Mouse (Mus musculus): ENCODE measurements at regions not wholly inside any gene's neighbourhood (a gene's known extent, or its start where the extent isn't known, plus 50 kb on each side); places are given as distances from the start of the nearest gene placed in this dataset.

DNA sequence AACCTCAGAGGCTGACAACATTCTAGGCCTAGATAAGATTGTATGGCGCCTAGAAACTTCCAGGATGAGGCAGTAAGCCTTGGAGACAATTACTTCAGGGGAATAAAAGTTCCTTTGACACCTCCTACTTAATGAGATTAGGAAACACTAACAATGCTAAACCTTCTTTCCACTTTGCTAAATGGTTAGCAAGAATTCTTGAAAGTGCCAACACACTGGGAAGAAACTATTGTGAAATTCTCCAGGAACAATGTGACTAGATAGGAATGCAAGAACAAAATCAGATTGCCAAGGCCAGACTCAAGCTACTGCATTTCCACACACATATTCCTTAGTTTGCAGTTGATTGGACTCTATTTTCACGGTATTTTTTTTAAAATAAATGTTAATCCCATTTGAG, 76.0 kb upstream of the Dpyd start:
- Histone ChIP-seq H3K27me3 (ENCODE audit: control insufficient read depth, insufficient read depth, low read length) (no peaks in the 10 kb centered on the region), H3K4me1 (replicated peaks; ENCODE audit: control insufficient read depth, insufficient read depth, low read length) (no peaks in the 10 kb centered on the region), H3K4me2 (replicated peaks) (no peak overlapping the region), H3K36me3 (replicated peaks; ENCODE audit: control insufficient read depth, insufficient read depth) (no peaks in the 10 kb centered on the region), H3K27ac (no peak overlapping the region), H3K9me3 (ENCODE audit: control insufficient read depth, low read length) (no peaks in the 10 kb centered on the region), H3K4me3 (replicated peaks; ENCODE audit: low read length) (no peak overlapping the region), H3K9ac (no peak overlapping the region)
- 73% methylated on average over 2 of the region's 2 CpGs for WGBS
- ATAC-seq (ENCODE audit: low FRiP score), result no peak
- DNase-seq (ENCODE audit: low spot score), result no peak

DNA sequence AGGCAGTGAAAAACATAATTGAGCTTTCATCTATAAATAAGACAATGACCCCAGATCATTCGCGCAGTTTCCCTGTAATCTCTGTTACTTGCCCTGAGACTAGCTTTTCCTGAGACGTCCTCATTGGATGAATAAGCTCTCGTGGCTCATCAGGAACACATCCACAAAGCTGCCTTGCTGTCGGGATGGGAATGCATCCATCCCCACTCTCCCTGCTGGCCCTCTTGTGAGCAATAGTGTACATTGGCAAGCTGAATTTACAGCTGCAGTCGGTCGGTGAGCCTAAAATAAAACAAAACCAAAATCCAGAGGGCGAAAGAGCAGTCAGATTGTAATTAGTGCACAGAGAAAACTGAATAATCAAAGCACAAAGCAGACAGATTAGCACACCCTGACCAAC, 74.5 kb upstream of the Dpyd start:
- H3K4me2 ChIP-seq (replicated peaks), result no peak overlapping the region
- DNase-seq (ENCODE audit: low spot score) (no peak), ATAC-seq (ENCODE audit: low FRiP score) (no peak)
- 62% methylated on average over 8 of the region's 8 CpGs for WGBS
- no peak overlapping the region for H3K4me3 ChIP-seq (replicated peaks; ENCODE audit: low read length)
- no peak overlapping the region for H3K27ac ChIP-seq
- H3K36me3 ChIP-seq (replicated peaks; ENCODE audit: control insufficient read depth, insufficient read depth), result no peaks in the 10 kb centered on the region
- no peak overlapping the region for H3K9ac ChIP-seq
- H3K4me1 ChIP-seq (replicated peaks; ENCODE audit: control insufficient read depth, insufficient read depth, low read length), result no peaks in the 10 kb centered on the region
- no peaks in the 10 kb centered on the region for H3K9me3 ChIP-seq (ENCODE audit: control insufficient read depth, low read length)
- no peaks in the 10 kb centered on the region for H3K27me3 ChIP-seq (ENCODE audit: control insufficient read depth, insufficient read depth, low read length)

DNA sequence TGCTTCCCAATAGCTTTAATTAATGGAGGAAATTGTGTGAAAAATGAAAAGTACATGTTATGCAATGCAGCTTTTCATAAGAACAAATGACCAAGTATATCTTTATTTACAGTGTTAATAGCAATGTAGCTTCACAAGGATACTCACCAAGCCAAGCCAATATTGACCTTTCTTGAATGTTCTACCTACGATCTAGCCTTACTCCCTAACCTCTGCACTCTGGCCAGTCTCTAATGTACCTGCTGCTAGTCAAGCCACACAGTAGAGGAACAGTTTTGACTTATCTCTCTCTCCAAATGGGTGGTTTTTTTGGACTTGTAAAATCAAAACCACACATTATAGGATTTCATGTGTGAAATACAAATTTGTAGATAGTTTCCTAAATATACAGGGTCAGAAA, 70.8 kb upstream of the Dpyd start:
- Histone ChIP-seq H3K27me3 (ENCODE audit: control insufficient read depth, insufficient read depth, low read length) (no peaks in the 10 kb centered on the region), H3K9ac (no peak overlapping the region), H3K9me3 (ENCODE audit: control insufficient read depth, low read length) (no peaks in the 10 kb centered on the region), H3K4me3 (replicated peaks; ENCODE audit: low read length) (no peak overlapping the region), H3K27ac (no peak overlapping the region), H3K4me1 (replicated peaks; ENCODE audit: control insufficient read depth, insufficient read depth, low read length) (no peaks in the 10 kb centered on the region), H3K36me3 (replicated peaks; ENCODE audit: control insufficient read depth, insufficient read depth) (no peaks in the 10 kb centered on the region), H3K4me2 (replicated peaks) (no peak overlapping the region)
- WGBS, result 96% methylated on average over 1 of the region's 1 CpGs
- ATAC-seq (ENCODE audit: low FRiP score) (no peak), DNase-seq (ENCODE audit: low spot score) (no peak)

DNA sequence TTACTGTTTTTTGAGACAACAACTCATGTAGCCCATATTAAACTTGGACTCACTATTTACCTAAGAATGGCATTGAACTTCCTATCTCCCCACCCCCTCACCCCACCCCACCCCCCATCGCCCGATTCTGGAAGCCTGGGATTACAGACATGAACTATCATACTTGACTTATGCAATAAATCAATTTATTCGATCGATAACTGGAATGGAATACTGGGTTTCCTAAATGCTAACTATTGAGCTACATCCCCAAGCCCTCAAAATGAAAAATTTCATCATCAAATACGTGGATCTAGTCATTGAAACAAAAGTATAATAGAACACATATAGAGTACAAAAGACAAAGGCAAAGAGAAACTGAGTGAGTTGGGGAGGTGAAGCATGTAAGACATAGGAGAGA, 70.1 kb upstream of the Dpyd start:
- H3K27me3 ChIP-seq (ENCODE audit: control insufficient read depth, insufficient read depth, low read length), result no peaks in the 10 kb centered on the region
- H3K9me3 ChIP-seq (ENCODE audit: control insufficient read depth, low read length), result no peaks in the 10 kb centered on the region
- H3K27ac ChIP-seq, result no peak overlapping the region
- ATAC-seq (ENCODE audit: low FRiP score), result no peak
- no peak overlapping the region for H3K4me2 ChIP-seq (replicated peaks)
- H3K4me3 ChIP-seq (replicated peaks; ENCODE audit: low read length), result no peak overlapping the region
- no peak for DNase-seq (ENCODE audit: low spot score)
- no peaks in the 10 kb centered on the region for H3K4me1 ChIP-seq (replicated peaks; ENCODE audit: control insufficient read depth, insufficient read depth, low read length)
- H3K36me3 ChIP-seq (replicated peaks; ENCODE audit: control insufficient read depth, insufficient read depth), result no peaks in the 10 kb centered on the region
- H3K9ac ChIP-seq, result no peak overlapping the region
- WGBS, result 91% methylated on average over 5 of the region's 5 CpGs

DNA sequence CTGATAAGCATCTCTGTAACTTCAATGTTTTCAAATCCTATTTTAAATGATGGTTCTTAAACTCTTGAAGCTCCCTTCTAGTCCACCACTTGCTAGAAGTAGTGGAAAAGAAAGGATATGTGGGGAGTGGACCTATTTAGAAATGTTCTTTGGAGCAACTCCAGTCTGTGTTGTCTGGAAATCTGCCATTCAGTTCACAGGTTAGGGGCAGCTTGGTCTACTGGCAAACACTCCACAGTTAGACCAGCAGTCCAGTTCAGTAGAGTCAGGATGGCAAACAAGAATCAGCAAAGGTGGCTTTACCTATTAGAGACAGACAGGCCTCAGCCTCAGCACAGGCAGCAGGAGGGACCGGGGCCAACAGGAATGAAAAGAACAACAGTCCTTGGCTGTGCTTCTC, 67.3 kb upstream of the Dpyd start:
- Histone ChIP-seq H3K4me3 (replicated peaks; ENCODE audit: low read length) (no peak overlapping the region), H3K9ac (no peak overlapping the region), H3K27me3 (ENCODE audit: control insufficient read depth, insufficient read depth, low read length) (no peaks in the 10 kb centered on the region), H3K27ac (no peak overlapping the region), H3K36me3 (replicated peaks; ENCODE audit: control insufficient read depth, insufficient read depth) (no peaks in the 10 kb centered on the region), H3K9me3 (ENCODE audit: control insufficient read depth, low read length) (no peaks in the 10 kb centered on the region), H3K4me2 (replicated peaks) (no peak overlapping the region), H3K4me1 (replicated peaks; ENCODE audit: control insufficient read depth, insufficient read depth, low read length) (no peaks in the 10 kb centered on the region)
- 88% methylated on average over 1 of the region's 1 CpGs for WGBS
- ATAC-seq (ENCODE audit: low FRiP score) (no peak), DNase-seq (ENCODE audit: low spot score) (no peak)

DNA sequence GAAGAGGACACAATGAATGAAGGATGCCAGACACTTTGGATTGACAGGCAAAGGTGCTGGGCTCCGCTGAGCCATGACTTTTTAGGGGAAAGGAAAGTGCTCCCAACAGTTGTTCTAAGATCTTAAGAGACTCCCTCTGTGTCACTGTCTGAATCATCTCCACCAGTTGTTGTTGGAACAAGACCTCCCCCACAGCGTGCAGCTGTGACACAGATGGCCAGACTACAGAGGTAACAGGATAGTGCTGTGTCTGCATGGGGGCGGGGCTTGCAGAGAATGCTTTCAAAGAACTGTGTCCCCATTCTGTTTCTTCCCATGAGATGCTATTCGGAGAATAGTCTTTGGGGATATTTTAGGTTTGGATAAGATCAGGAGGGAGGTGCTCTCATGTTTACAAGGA, 61.7 kb upstream of the Dpyd start:
- WGBS, result 18% methylated on average over 4 of the region's 4 CpGs
- no peak for ATAC-seq (ENCODE audit: low FRiP score)
- no peak overlapping the region for H3K4me2 ChIP-seq (replicated peaks)
- no peak overlapping the region for H3K4me3 ChIP-seq (replicated peaks; ENCODE audit: low read length)
- DNase-seq (ENCODE audit: low spot score), result no peak
- H3K36me3 ChIP-seq (replicated peaks; ENCODE audit: control insufficient read depth, insufficient read depth), result no peaks in the 10 kb centered on the region
- H3K27ac ChIP-seq, result no peak overlapping the region
- no peaks in the 10 kb centered on the region for H3K27me3 ChIP-seq (ENCODE audit: control insufficient read depth, insufficient read depth, low read length)
- no peaks in the 10 kb centered on the region for H3K9me3 ChIP-seq (ENCODE audit: control insufficient read depth, low read length)
- H3K4me1 ChIP-seq (replicated peaks; ENCODE audit: control insufficient read depth, insufficient read depth, low read length), result no peaks in the 10 kb centered on the region
- no peak overlapping the region for H3K9ac ChIP-seq

DNA sequence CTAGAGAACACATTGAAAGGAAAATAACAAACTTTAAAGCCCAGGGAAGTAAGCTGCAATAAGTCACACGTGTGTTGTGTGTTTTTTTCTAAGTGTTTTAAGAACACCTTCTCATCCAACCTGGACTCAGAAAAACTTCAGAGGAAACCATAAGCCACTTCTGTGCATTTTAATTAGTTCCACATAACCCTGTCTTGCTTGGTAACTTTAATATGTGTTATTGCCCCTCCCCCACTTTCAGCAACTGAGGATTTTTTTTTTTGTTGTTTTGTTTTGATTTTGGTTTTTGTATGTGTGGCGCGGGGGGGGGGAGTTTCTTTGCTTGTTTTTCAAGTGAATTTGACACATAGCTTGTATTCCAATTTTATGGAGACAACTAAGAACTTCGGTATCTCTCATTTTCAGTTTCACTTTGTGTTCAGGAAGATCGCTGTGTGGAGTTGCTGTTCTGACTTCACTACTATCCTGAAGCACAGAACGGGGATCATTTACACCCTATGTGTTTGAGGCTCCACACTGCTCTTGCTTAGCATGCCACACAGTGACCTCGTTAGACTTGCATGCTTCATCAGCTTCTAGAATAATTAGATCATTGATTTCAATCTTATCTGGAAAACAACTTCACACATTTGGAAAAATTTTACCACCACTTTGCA, 54.2 kb upstream of the Dpyd start:
- H3K27me3 ChIP-seq (ENCODE audit: control insufficient read depth, insufficient read depth, low read length), result no peaks in the 10 kb centered on the region
- WGBS, result 77% methylated on average over 7 of the region's 7 CpGs
- H3K9me3 ChIP-seq (ENCODE audit: control insufficient read depth, low read length), result no peaks in the 10 kb centered on the region
- no peak overlapping the region for H3K4me3 ChIP-seq (replicated peaks; ENCODE audit: low read length)
- DNase-seq (ENCODE audit: low spot score) (no peak), ATAC-seq (ENCODE audit: low FRiP score) (no peak)
- no peak overlapping the region for H3K27ac ChIP-seq
- no peak overlapping the region for H3K9ac ChIP-seq
- no peaks in the 10 kb centered on the region for H3K36me3 ChIP-seq (replicated peaks; ENCODE audit: control insufficient read depth, insufficient read depth)
- H3K4me1 ChIP-seq (replicated peaks; ENCODE audit: control insufficient read depth, insufficient read depth, low read length), result peaks cover 17% of the 10 kb centered on the region; the same call in 1 of the 2 replicates
- H3K4me2 ChIP-seq (replicated peaks), result no peak overlapping the region

DNA sequence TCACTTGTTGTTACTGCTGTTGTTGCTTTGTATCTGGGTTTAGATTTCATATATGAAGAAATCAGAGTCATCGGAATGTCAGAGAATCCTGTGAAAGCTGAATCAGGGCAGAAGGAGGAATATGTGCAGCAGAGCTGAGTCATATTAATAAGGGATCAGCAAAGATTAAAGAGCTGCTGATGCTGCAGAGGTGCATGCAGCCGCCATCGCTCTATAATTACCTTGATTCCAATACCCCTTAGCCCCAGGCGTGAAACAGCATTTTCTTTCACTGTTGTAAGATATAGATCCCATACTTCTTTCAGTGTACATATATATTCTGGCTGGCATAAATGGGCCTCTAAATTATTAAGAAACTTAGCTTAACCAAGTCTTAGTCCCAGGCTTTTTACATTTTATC, 51.1 kb upstream of the Dpyd start:
- H3K4me1 ChIP-seq (replicated peaks; ENCODE audit: control insufficient read depth, insufficient read depth, low read length), result peaks cover 17% of the 10 kb centered on the region; the same call in 1 of the 2 replicates
- H3K4me3 ChIP-seq (replicated peaks; ENCODE audit: low read length), result no peak overlapping the region
- no peak overlapping the region for H3K4me2 ChIP-seq (replicated peaks)
- ATAC-seq (ENCODE audit: low FRiP score), result no peak
- DNase-seq (ENCODE audit: low spot score), result no peak
- 75% methylated on average over 4 of the region's 4 CpGs for WGBS
- no peak overlapping the region for H3K9ac ChIP-seq
- H3K27ac ChIP-seq, result 0 out of 2 replicates have a peak overlapping the region, but pooled peaks have one; percentile 26
- no peaks in the 10 kb centered on the region for H3K27me3 ChIP-seq (ENCODE audit: control insufficient read depth, insufficient read depth, low read length)
- H3K36me3 ChIP-seq (replicated peaks; ENCODE audit: control insufficient read depth, insufficient read depth), result no peaks in the 10 kb centered on the region; the same call in 1 of the 2 replicates
- H3K9me3 ChIP-seq (ENCODE audit: control insufficient read depth, low read length), result no peaks in the 10 kb centered on the region

DNA sequence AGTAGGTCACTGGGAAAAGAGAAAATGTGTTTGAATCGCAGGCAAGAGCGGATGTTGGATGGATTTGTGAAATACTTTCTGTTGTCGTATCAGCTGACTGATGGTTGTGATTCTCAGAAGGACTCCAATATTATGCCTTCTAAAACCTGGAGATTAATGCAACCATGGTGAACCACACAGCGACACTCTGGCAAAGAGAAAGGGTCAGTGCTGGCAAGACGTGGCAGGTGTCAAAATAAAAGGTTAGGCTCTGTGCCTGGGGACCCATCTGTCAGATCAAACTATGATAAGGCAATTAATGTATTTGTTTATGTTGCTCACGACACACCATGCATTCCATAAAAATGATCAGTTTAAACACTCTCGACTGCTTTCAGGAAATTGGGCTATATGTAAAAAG, 50.0 kb upstream of the Dpyd start:
- no peak overlapping the region for H3K27ac ChIP-seq
- DNase-seq (ENCODE audit: low spot score) (no peak), ATAC-seq (ENCODE audit: low FRiP score) (no peak)
- no peak overlapping the region for H3K4me2 ChIP-seq (replicated peaks)
- H3K9ac ChIP-seq, result no peak overlapping the region
- H3K4me3 ChIP-seq (replicated peaks; ENCODE audit: low read length), result no peak overlapping the region
- WGBS, result 36% methylated on average over 7 of the region's 7 CpGs
- H3K27me3 ChIP-seq (ENCODE audit: control insufficient read depth, insufficient read depth, low read length), result no peaks in the 10 kb centered on the region
- H3K9me3 ChIP-seq (ENCODE audit: control insufficient read depth, low read length), result no peaks in the 10 kb centered on the region
- H3K36me3 ChIP-seq (replicated peaks; ENCODE audit: control insufficient read depth, insufficient read depth), result no peaks in the 10 kb centered on the region; the same call in 1 of the 2 replicates
- H3K4me1 ChIP-seq (replicated peaks; ENCODE audit: control insufficient read depth, insufficient read depth, low read length), result peaks cover 17% of the 10 kb centered on the region; the same call in 1 of the 2 replicates
